Mouse (Mus musculus) layer of hippocampus, adult 2 months (tissue): Measurements from ENCODE around the gene Vamp9. TPM values are rescaled to one million over a fixed set of nuclear protein-coding genes. Genes with fewer than 3 reads are reported as not detected.

Experiments used
- DNase-seq, 2 experiments: peaks; one replicate each; pipeline ENCODE4 v3.0.0; 2022; ENCODE audit warnings: low spot score in 2 of 2
- H3K27ac ChIP-seq: fragments of 200-600 bp; 2 replicates; pipeline ENCODE4 v1.8.1; 2022
- H3K4me3 ChIP-seq: fragments of 200-600 bp; 2 replicates; pipeline ENCODE4 v1.8.1; 2022; ENCODE audit warnings: mild to moderate bottlenecking
- CTCF ChIP-seq: fragments of 200-600 bp; conservative IDR thresholded peaks from 2 replicates; pipeline ENCODE4 v1.8.1; 2022; ENCODE audit warnings: antibody characterized with exemption, mild to moderate bottlenecking, moderate library complexity
- long read RNA-seq, 2 experiments: library from polyadenylated mRNA; stranded (forward); transcript quantifications; one replicate each; pipeline ENCODE4 v2.0.0; 2021; ENCODE audit warnings: borderline mapping rate in 2 of 2
- total RNA-seq, 2 experiments: library from RNA; stranded (reverse); gene quantifications; 2 replicates each; pipeline ENCODE4 v1.2.3; 2021

The Vamp9 gene
- 1 to 10 TPM; 1.4 to 1.6 TPM for total RNA-seq
- long read RNA-seq, experiment 1, partial matches to known transcripts = 0 of 1 reads
- long read RNA-seq, experiment 1, other reads (novel, unspliced or antisense) = 1 of 1 reads
- long read RNA-seq, experiment 2, partial matches to known transcripts = 0 of 7 reads
- long read RNA-seq, experiment 2, other reads (novel, unspliced or antisense) = 7 of 7 reads

GRCm38 (mm10) chr5:99906181-99906956 is at the start of gene Vamp9:
Vamp9 (plus strand) TSS chr5:99906254.
- peak; percentile 79 for TF ChIP-seq CTCF
- Histone ChIP-seq H3K27ac (peak within 1 kb of the TSS; percentile 89), H3K4me3 (peak within 1 kb of the TSS; percentile 65)
- DNase-seq = peak; percentile 95 to 97

- no peak overlapping the region for H3K27ac ChIP-seq
- H3K4me3 ChIP-seq = no peak overlapping the region
- TF ChIP-seq CTCF = no peak
- no peak for DNase-seq
These were observed 48.9 kb upstream of the Vamp9 start for GRCm38 (mm10) chr5:99857106-99857637.

- TF ChIP-seq CTCF = no peak
- H3K27ac ChIP-seq = no peak overlapping the region
- no peak for DNase-seq
- no peak overlapping the region for H3K4me3 ChIP-seq
These were observed 46.2 kb upstream of the Vamp9 start for GRCm38 (mm10) chr5:99859637-99860433.

- Histone ChIP-seq H3K4me3 (no peak overlapping the region), H3K27ac (no peak overlapping the region)
- no peak for TF ChIP-seq CTCF
- DNase-seq = no peak
These were observed 44.2 kb upstream of the Vamp9 start for GRCm38 (mm10) chr5:99861816-99862215.

GRCm38 (mm10) chr5:99863656-99864380 is 42.2 kb upstream of the Vamp9 start:
- no peak for DNase-seq
- TF ChIP-seq CTCF = no peak
- Histone ChIP-seq H3K27ac (no peak overlapping the region), H3K4me3 (no peak overlapping the region)

GRCm38 (mm10) chr5:99865779-99866178 is 40.3 kb upstream of the Vamp9 start:
- no peak for DNase-seq
- Histone ChIP-seq H3K27ac (no peak overlapping the region), H3K4me3 (no peak overlapping the region)
- TF ChIP-seq CTCF = no peak

GRCm38 (mm10) chr5:99868286-99868685 is 37.8 kb upstream of the Vamp9 start:
- Histone ChIP-seq H3K4me3 (no peak overlapping the region), H3K27ac (no peak overlapping the region)
- DNase-seq = no peak
- TF ChIP-seq CTCF = no peak

GRCm38 (mm10) chr5:99868923-99869322 is 37.1 kb upstream of the Vamp9 start:
- no peak overlapping the region for H3K4me3 ChIP-seq
- TF ChIP-seq CTCF = no peak
- no peak overlapping the region for H3K27ac ChIP-seq
- no peak for DNase-seq

- no peak for TF ChIP-seq CTCF
- DNase-seq = no peak
- H3K27ac ChIP-seq = no peak overlapping the region
- H3K4me3 ChIP-seq = no peak overlapping the region
These were observed 28.5 kb upstream of the Vamp9 start for GRCm38 (mm10) chr5:99877565-99877964.

- TF ChIP-seq CTCF = no peak
- H3K27ac ChIP-seq = no peak overlapping the region
- no peak for DNase-seq
- no peak overlapping the region for H3K4me3 ChIP-seq
These were observed 23.6 kb upstream of the Vamp9 start for GRCm38 (mm10) chr5:99882441-99882840.

- DNase-seq = no peak
- no peak overlapping the region for H3K27ac ChIP-seq
- no peak for TF ChIP-seq CTCF
- no peak overlapping the region for H3K4me3 ChIP-seq
These were observed 22.0 kb upstream of the Vamp9 start for GRCm38 (mm10) chr5:99884035-99884434.

GRCm38 (mm10) chr5:99887133-99887532 is 18.9 kb upstream of the Vamp9 start:
- no peak for TF ChIP-seq CTCF

More at GRCm38 (mm10) chr5:99887133-99887532, 18.9 kb upstream of the Vamp9 start:
- Histone ChIP-seq H3K27ac (no peak overlapping the region), H3K4me3 (no peak overlapping the region)
- no peak for DNase-seq
